Mouse (Mus musculus) ES-E14 (cell line): Measurements from ENCODE around the gene Adamtsl4. TPM values are rescaled to one million over a fixed set of nuclear protein-coding genes. Genes with fewer than 3 reads are reported as not detected.

Source experiments
- DNase-seq: peaks from one replicate; pipeline ENCODE4 v3.0.0-alpha.2; 2013; ENCODE audit warnings: low read depth, low spot score
- H3K27ac ChIP-seq: 2 replicates; pipeline ENCODE4 v1.5.1; 2012; ENCODE audit warnings: low read depth, mild to moderate bottlenecking, low read length, moderate library complexity, mixed read lengths; ENCODE audit not compliant: poor library complexity, insufficient read depth, severe bottlenecking
- H3K36me3 ChIP-seq: 2 replicates; pipeline ENCODE4 v1.6.1; 2012; ENCODE audit warnings: mild to moderate bottlenecking, low read length, moderate library complexity, mixed read lengths; ENCODE audit not compliant: control insufficient read depth, poor library complexity, insufficient read depth, severe bottlenecking
- H3K4me1 ChIP-seq, 2 experiments: fragments of 150-350 bp in 1 of 2; sonication (generic) in 1 of 2; 2 replicates each; pipeline ENCODE4 v1.6.1; 2012; ENCODE audit warnings: low read length in 2 of 2, mild to moderate bottlenecking in 1 of 2, mixed read lengths in 1 of 2; ENCODE audit not compliant: control insufficient read depth in 2 of 2, insufficient read depth in 2 of 2, poor library complexity in 1 of 2
- H3K4me3 ChIP-seq, 2 experiments: fragments of 150-350 bp in 1 of 2; sonication (generic) in 1 of 2; 2 replicates each; pipeline ENCODE4 v1.5.1; 2012; ENCODE audit warnings: low read length in 2 of 2, low read depth in 1 of 2, mild to moderate bottlenecking in 1 of 2, mixed read lengths in 1 of 2; ENCODE audit not compliant: insufficient read depth in 1 of 2, poor library complexity in 1 of 2, severe bottlenecking in 1 of 2
- H3K9ac ChIP-seq: 2 replicates; pipeline ENCODE4 v1.6.1; 2012; ENCODE audit warnings: low read depth, mild to moderate bottlenecking, low read length, mixed read lengths; ENCODE audit not compliant: poor library complexity, insufficient read depth, severe bottlenecking
- H3K9me3 ChIP-seq: fragments of 150-350 bp; sonication (generic); 2 replicates; pipeline ENCODE4 v1.6.1; 2012; ENCODE audit warnings: low read depth, mild to moderate bottlenecking, low read length; ENCODE audit not compliant: control insufficient read depth, insufficient read depth
- HCFC1 ChIP-seq: IDR thresholded peaks from 2 replicates; pipeline ENCODE4 v1.6.1; 2012; ENCODE audit warnings: low read length, inconsistent platforms, borderline replicate concordance; ENCODE audit not compliant: insufficient read depth
- ZC3H11A ChIP-seq: IDR thresholded peaks from 2 replicates; pipeline ENCODE4 v1.6.1; 2012; ENCODE audit warnings: low read depth, mild to moderate bottlenecking, inconsistent platforms, low read length, borderline replicate concordance
- ZNF384 ChIP-seq: IDR thresholded peaks from 2 replicates; pipeline ENCODE4 v1.6.1; 2012; ENCODE audit warnings: low read depth, low read length, inconsistent platforms
- in situ Hi-C, 2 experiments: fragments of 600-800 bp; cut with MboI; formaldehyde crosslinking; loops; one replicate each; pipeline ENCODE4 v1.15.1; 2025; ENCODE audit warnings: low sequenced_read_pairs in 2 of 2, inconsistent platforms in 1 of 2; ENCODE audit not compliant: unreplicated experiment in 2 of 2
- total RNA-seq: library from RNA; depleted of rRNA; stranded (reverse); fragments of 300-350 nt; gene quantifications from 2 replicates; pipeline ENCODE4 v1.2.3, GENCODE M21; 2012; rRNA removed

Gene Adamtsl4
- total RNA-seq, 1 experiment = 1.9 TPM

- Histone ChIP-seq H3K36me3 (peaks cover 31% of the 10 kb centered on the region), H3K27ac (no peak overlapping the region), H3K9me3 (no peaks in the 10 kb centered on the region), H3K9ac (no peak overlapping the region), H3K4me3 (no peak overlapping the region), H3K4me1 (peaks cover 6 to 10% of the 10 kb centered on the region in 2 experiments; a peak in 3 of 4 replicates)
- in situ Hi-C loops = no loop called here
- TF ChIP-seq HCFC1 (no peak), ZC3H11A (no peak), ZNF384 (no peak)
- DNase-seq = no peak
Observed at GRCm38 (mm10) chr3:95627763-95628162, 60.0 kb downstream of the Adamtsl4 start.

Other genes starting within 250 kb of the Adamtsl4 start
- 0.22 and 0.69 TPM in 2 replicates for gene Ctsk, start 188.7 kb downstream of the Adamtsl4 start, total RNA-seq
- gene Ctss, start 161.1 kb downstream of the Adamtsl4 start, total RNA-seq = 0.16 and 0.67 TPM in 2 replicates
- 24.3 and 24.5 TPM in 2 replicates for gene Hormad1, start 128.2 kb downstream of the Adamtsl4 start, total RNA-seq
- 13.4 and 16.2 TPM in 2 replicates for gene Golph3l, start 99.0 kb downstream of the Adamtsl4 start, total RNA-seq
- 54.1 and 56.8 TPM in 2 replicates for gene Ensa, start 62.9 kb downstream of the Adamtsl4 start, total RNA-seq
- 207 and 253 TPM in 2 replicates for gene Mcl1, start 29.1 kb downstream of the Adamtsl4 start, total RNA-seq
- 4.1 and 13.4 TPM in 2 replicates for gene Ecm1, start 51.7 kb upstream of the Adamtsl4 start, total RNA-seq
- gene Tars2, start 72.3 kb upstream of the Adamtsl4 start, total RNA-seq = 85.9 and 132 TPM in 2 replicates
- 14.9 and 16.2 TPM in 2 replicates for gene Rprd2, start 130.9 kb upstream of the Adamtsl4 start, total RNA-seq
- 48.6 and 50.5 TPM in 2 replicates for gene Prpf3, start 168.0 kb upstream of the Adamtsl4 start, total RNA-seq
- gene Mrps21, start 183.6 kb upstream of the Adamtsl4 start, total RNA-seq = 198 and 224 TPM in 2 replicates
- 8.6 and 14.1 TPM in 2 replicates for gene Ciart, start 194.3 kb upstream of the Adamtsl4 start, total RNA-seq
- gene BC028528, start 204.1 kb upstream of the Adamtsl4 start, total RNA-seq = 6.4 and 9.5 TPM in 2 replicates
- gene Aph1a, start 206.1 kb upstream of the Adamtsl4 start, total RNA-seq = 70.9 and 85.9 TPM in 2 replicates
- gene Car14, start 216.8 kb upstream of the Adamtsl4 start, total RNA-seq = 2.5 and 4.0 TPM in 2 replicates
- gene Anp32e, start 241.3 kb upstream of the Adamtsl4 start, total RNA-seq = 40.9 and 50.8 TPM in 2 replicates